Mouse (Mus musculus): Measurements from ENCODE around the gene Uba1. TPM values are rescaled to one million over a fixed set of nuclear protein-coding genes. Genes with fewer than 3 reads are reported as not detected.

The Uba1 gene
- total and polyA plus RNA-seq, 3 experiments = 138 to 218 (median 177) TPM

GRCm38 (mm10) chrX:20704295-20705082, 46.4 kb downstream of the Uba1 start:
- Histone ChIP-seq H3K36me3 (replicated peaks in 1 of 2; ENCODE audit: control insufficient read depth in 1 of 2, insufficient read depth in 1 of 2, low read length in 1 of 2) (peaks cover under 1 to 13% of the 10 kb centered on the region in 2 experiments), H3K79me2 (replicated peaks; ENCODE audit: control insufficient read depth, extremely low read depth, insufficient read depth, poor library complexity, severe bottlenecking) (no peaks in the 10 kb centered on the region), H3K4me3 (replicated peaks in 1 of 3; ENCODE audit: low read depth in 2 of 3, low read length in 2 of 3, poor library complexity in 1 of 3) (peak overlapping the region; percentile 55 to 71 (median 61)), H3K4me2 (ENCODE audit: insufficient read depth, low read depth, poor library complexity, severe bottlenecking) (0 out of 2 replicates have a peak overlapping the region, but pooled peaks have one; percentile 14), H3K9me3 (replicated peaks; ENCODE audit: low read length) (no peaks in the 10 kb centered on the region), H3K9ac (ENCODE audit: insufficient read depth, low read depth) (peak overlapping the region; percentile 68), H3K27ac (ENCODE audit: insufficient read depth, low read depth) (peak overlapping the region; percentile 86), H3K4me1 (ENCODE audit: control insufficient read depth in 1 of 2, insufficient read depth in 2 of 2) (no peaks in the 10 kb centered on the region), H3K27me3 (replicated peaks) (no peaks in the 10 kb centered on the region)
- peak; percentile 81 for DNase-seq (ENCODE audit: extremely low read depth)
- 0 out of 2 replicates have a peak, but pooled peaks have one; percentile 26 for TF ChIP-seq TCF12 (IDR thresholded peaks at IDR 0.05; ENCODE audit: low read depth, low read length)
- 0 out of 2 replicates have a peak, but pooled peaks have one; percentile 47 for TF ChIP-seq TBP (conservative IDR thresholded peaks at IDR 0.05; ENCODE audit: low read depth, low read length)
- peak; percentile 70; the same call in 1 of the 2 replicates for TF ChIP-seq CHD1 (IDR thresholded peaks at IDR 0.05; ENCODE audit: low read depth, low read length)
- TF ChIP-seq MXI1 (IDR thresholded peaks at IDR 0.05; ENCODE audit: low read depth, low read length) = no peak
- no peak for TF ChIP-seq SMC3 (IDR thresholded peaks at IDR 0.05; ENCODE audit: low read depth, low read length)
- no peak for TF ChIP-seq BHLHE40 (IDR thresholded peaks at IDR 0.05; ENCODE audit: low read depth, low read length)
- TF ChIP-seq ZKSCAN1 (IDR thresholded peaks at IDR 0.05; ENCODE audit: borderline replicate concordance, low read depth, low read length) = no peak
- TF ChIP-seq MAFK (IDR thresholded peaks at IDR 0.05; ENCODE audit: insufficient replicate concordance, low read length) = no peak
- no peak for TF ChIP-seq NRF1 (IDR thresholded peaks at IDR 0.05; ENCODE audit: low read depth, low read length)
- no peak; the same call in 1 of the 2 replicates for TF ChIP-seq SIN3A (IDR thresholded peaks at IDR 0.05; ENCODE audit: low read length)
- TF ChIP-seq CHD2 (IDR thresholded peaks at IDR 0.05; ENCODE audit: low read length) = 0 out of 2 replicates have a peak, but pooled peaks have one; percentile 27
- dilution Hi-C loops (cut with MboI; ENCODE audit: extremely low pct_ligation_motif_present, extremely low pct_unique_long_range_greater_than_20kb, low sequenced_read_pairs) = no loop called here
- in situ Hi-C loops (cut with MboI; ENCODE audit: low pct_ligation_motif_present, low pct_unique_long_range_greater_than_20kb, low sequenced_read_pairs) = no loop called here

GRCm38 (mm10) chrX:20705083-20705402, 46.9 kb downstream of the Uba1 start:
- H3K27me3 ChIP-seq (replicated peaks) = no peaks in the 10 kb centered on the region
- dilution Hi-C loops (cut with MboI; ENCODE audit: extremely low pct_ligation_motif_present, extremely low pct_unique_long_range_greater_than_20kb, low sequenced_read_pairs) = no loop called here
- H3K27ac ChIP-seq (ENCODE audit: insufficient read depth, low read depth) = no peak overlapping the region
- no peaks in the 10 kb centered on the region for H3K4me1 ChIP-seq (ENCODE audit: control insufficient read depth in 1 of 2, insufficient read depth in 2 of 2)
- no peak for DNase-seq (ENCODE audit: extremely low read depth)
- in situ Hi-C loops (cut with MboI; ENCODE audit: low pct_ligation_motif_present, low pct_unique_long_range_greater_than_20kb, low sequenced_read_pairs) = no loop called here
- TF ChIP-seq MYC (IDR thresholded peaks at IDR 0.05; ENCODE audit: low read depth, low read length) (no peak), CHD1 (IDR thresholded peaks at IDR 0.05; ENCODE audit: low read depth, low read length) (peak; percentile 31; the same call in 1 of the 2 replicates)
- H3K4me2 ChIP-seq (ENCODE audit: insufficient read depth, low read depth, poor library complexity, severe bottlenecking) = no peak overlapping the region
- no peaks in the 10 kb centered on the region for H3K79me2 ChIP-seq (replicated peaks; ENCODE audit: control insufficient read depth, extremely low read depth, insufficient read depth, poor library complexity, severe bottlenecking)
- peak overlapping the region; percentile 32 to 61 (median 55) for H3K4me3 ChIP-seq (replicated peaks in 1 of 3; ENCODE audit: low read depth in 2 of 3, low read length in 2 of 3, poor library complexity in 1 of 3)
- H3K9me3 ChIP-seq (replicated peaks; ENCODE audit: low read length) = no peaks in the 10 kb centered on the region
- peak overlapping the region; percentile 63; the same call in 1 of the 2 replicates for H3K9ac ChIP-seq (ENCODE audit: insufficient read depth, low read depth)
- peaks cover 0 to 9% of the 10 kb centered on the region in 2 experiments for H3K36me3 ChIP-seq (replicated peaks in 1 of 2; ENCODE audit: control insufficient read depth in 1 of 2, insufficient read depth in 1 of 2, low read length in 1 of 2)

All from CH12.LX (cell line).